Mouse (Mus musculus) megakaryocyte-erythroid progenitor cell, adult 5-6 weeks (primary cell): ENCODE data around the gene Gstt2. TPM values are rescaled to one million over a fixed set of nuclear protein-coding genes. Genes with fewer than 3 reads are reported as not detected.

Experiments
- total RNA-seq, 2 experiments: library from RNA; stranded (forward) in 1 of 2; stranded (reverse) in 1 of 2; fragments of 200-1000, 215-1000 nt in 1 of 2; fragments of >200 nt in 1 of 2; fragmentation: Nextera tagmentation in 1 of 2; gene quantifications; 2 replicates each; pipeline ENCODE4 v1.2.3; 2014 to 2017

The Gstt2 gene
- total RNA-seq, 2 experiments from 2014 or later, result 9.3 to 24.9 TPM

Other genes starting within 250 kb of the Gstt2 start
- gene Ggt5, start 248.1 kb downstream of the Gstt2 start, total RNA-seq (2014; fragmentation: Nextera tagmentation), result 0.52 and 0.67 TPM in 2 replicates
- 0.70 and 2.7 TPM in 2 replicates for gene Ggt5, start 248.1 kb downstream of the Gstt2 start, total RNA-seq (2017)
- gene Susd2, start 193.4 kb downstream of the Gstt2 start, total RNA-seq (2014; fragmentation: Nextera tagmentation), result 2.3 and 4.8 TPM in 2 replicates
- 0.69 and 0.94 TPM in 2 replicates for gene Susd2, start 193.4 kb downstream of the Gstt2 start, total RNA-seq (2017)
- 71.3 and 96.2 TPM in 2 replicates for gene Cabin1, start 73.1 kb downstream of the Gstt2 start, total RNA-seq (2014; fragmentation: Nextera tagmentation)
- gene Cabin1, start 73.1 kb downstream of the Gstt2 start, total RNA-seq (2017), result 25.5 and 33.5 TPM in 2 replicates
- gene Ddt, start 64.0 kb downstream of the Gstt2 start, total RNA-seq (2014; fragmentation: Nextera tagmentation), result 41.3 and 45.6 TPM in 2 replicates
- gene Ddt, start 64.0 kb downstream of the Gstt2 start, total RNA-seq (2017), result 39.1 and 49.7 TPM in 2 replicates
- gene Gm20441, start 56.5 kb downstream of the Gstt2 start, total RNA-seq (2014; fragmentation: Nextera tagmentation), result not detected in 2 replicates
- not detected in 2 replicates for gene Gm20441, start 56.5 kb downstream of the Gstt2 start, total RNA-seq (2017)
- 2.0 and 2.7 TPM in 2 replicates for gene Gstt3, start 56.0 kb downstream of the Gstt2 start, total RNA-seq (2014; fragmentation: Nextera tagmentation)
- gene Gstt3, start 56.0 kb downstream of the Gstt2 start, total RNA-seq (2017), result 3.0 TPM in 1 of 2 replicates, not detected in the other
- 0.49 and 2.5 TPM in 2 replicates for gene Gstt1, start 38.8 kb downstream of the Gstt2 start, total RNA-seq (2014; fragmentation: Nextera tagmentation)
- gene Gstt1, start 38.8 kb downstream of the Gstt2 start, total RNA-seq (2017), result 1.4 and 2.1 TPM in 2 replicates
- not detected in 2 replicates for gene Gstt4, start 14.9 kb downstream of the Gstt2 start, total RNA-seq (2014; fragmentation: Nextera tagmentation)
- 0.65 TPM in 1 of 2 replicates, not detected in the other for gene Gstt4, start 14.9 kb downstream of the Gstt2 start, total RNA-seq (2017)
- 591 and 602 TPM in 2 replicates for gene Mif, start 22.8 kb upstream of the Gstt2 start, total RNA-seq (2014; fragmentation: Nextera tagmentation)
- 419 and 579 TPM in 2 replicates for gene Mif, start 22.8 kb upstream of the Gstt2 start, total RNA-seq (2017)
- gene Derl3, start 56.0 kb upstream of the Gstt2 start, total RNA-seq (2014; fragmentation: Nextera tagmentation), result 1.7 TPM in 1 of 2 replicates, not detected in the other
- gene Derl3, start 56.0 kb upstream of the Gstt2 start, total RNA-seq (2017), result 0.69 TPM in 1 of 2 replicates, not detected in the other
- 98.4 and 103 TPM in 2 replicates for gene Smarcb1, start 84.2 kb upstream of the Gstt2 start, total RNA-seq (2014; fragmentation: Nextera tagmentation)
- gene Smarcb1, start 84.2 kb upstream of the Gstt2 start, total RNA-seq (2017), result 54.5 and 69.3 TPM in 2 replicates
- 177 and 314 TPM in 2 replicates for gene Chchd10, start 95.7 kb upstream of the Gstt2 start, total RNA-seq (2014; fragmentation: Nextera tagmentation)
- gene Chchd10, start 95.7 kb upstream of the Gstt2 start, total RNA-seq (2017), result 74.0 and 119 TPM in 2 replicates
- 0.96 and 1.9 TPM in 2 replicates for gene Mmp11, start 99.1 kb upstream of the Gstt2 start, total RNA-seq (2014; fragmentation: Nextera tagmentation)
- not detected in 2 replicates for gene Mmp11, start 99.1 kb upstream of the Gstt2 start, total RNA-seq (2017)
- 1.8 and 3.6 TPM in 2 replicates for gene Gm867, start 103.2 kb upstream of the Gstt2 start, total RNA-seq (2014; fragmentation: Nextera tagmentation)
- not detected in 2 replicates for gene Gm867, start 103.2 kb upstream of the Gstt2 start, total RNA-seq (2017)
- gene Vpreb3, start 105.6 kb upstream of the Gstt2 start, total RNA-seq (2014; fragmentation: Nextera tagmentation), result 6.1 and 35.6 TPM in 2 replicates
- gene Vpreb3, start 105.6 kb upstream of the Gstt2 start, total RNA-seq (2017), result not detected in 2 replicates
- 0.12 and 1.4 TPM in 2 replicates for gene Gm5134, start 117.1 kb upstream of the Gstt2 start, total RNA-seq (2014; fragmentation: Nextera tagmentation)
- 0.38 TPM in 1 of 2 replicates, not detected in the other for gene Gm5134, start 117.1 kb upstream of the Gstt2 start, total RNA-seq (2017)
- 15.2 and 25.8 TPM in 2 replicates for gene Zfp280b, start 195.2 kb upstream of the Gstt2 start, total RNA-seq (2014; fragmentation: Nextera tagmentation)
- gene Zfp280b, start 195.2 kb upstream of the Gstt2 start, total RNA-seq (2017), result 9.3 and 11.9 TPM in 2 replicates